Mouse (Mus musculus) G1E-ER4 (cell line): ENCODE measurements around the gene Ncoa3. TPM values are rescaled to one million over a fixed set of nuclear protein-coding genes. Genes with fewer than 3 reads are reported as not detected.

Experiments used
- GATA1 ChIP-seq: IDR thresholded peaks from one replicate; pipeline ENCODE4 v1.8.0; 2012; ENCODE audit warnings: low read length, inconsistent platforms
- polyA plus RNA-seq: library from polyadenylated mRNA; stranded (reverse); fragments of >175 nt; gene quantifications from 2 replicates; pipeline ENCODE4 v1.2.3, GENCODE M21; 2012

Ncoa3 gene
- polyA plus RNA-seq, 1 experiment = 20.4 TPM

- no peak for TF ChIP-seq GATA1
These were observed 120.5 kb downstream of the Ncoa3 start for GRCm38 (mm10) chr2:166112986-166113385.

- no peak for TF ChIP-seq GATA1
These were observed 123.3 kb downstream of the Ncoa3 start for GRCm38 (mm10) chr2:166115571-166116277.

- TF ChIP-seq GATA1 = no peak
These were observed 123.8 kb downstream of the Ncoa3 start for GRCm38 (mm10) chr2:166116278-166116608.

- TF ChIP-seq GATA1 = no peak
These were observed 124.3 kb downstream of the Ncoa3 start for GRCm38 (mm10) chr2:166116704-166117103.

- no peak for TF ChIP-seq GATA1
These were observed 127.6 kb downstream of the Ncoa3 start for GRCm38 (mm10) chr2:166119992-166120391.

- no peak for TF ChIP-seq GATA1
These were observed 129.4 kb downstream of the Ncoa3 start for GRCm38 (mm10) chr2:166121681-166122355.

GRCm38 (mm10) chr2:166122781-166123180 is 130.3 kb downstream of the Ncoa3 start:
- no peak for TF ChIP-seq GATA1

Other genes with a start within 250 kb of the Ncoa3 start
- gene Zmynd8, start 93.6 kb upstream of the Ncoa3 start, polyA plus RNA-seq = 76.5 and 83.1 TPM in 2 replicates
- not detected in 2 replicates for gene Sulf2, start 163.0 kb downstream of the Ncoa3 start, polyA plus RNA-seq